Mouse (Mus musculus) spleen, adult 18-20 months (tissue): ENCODE data around the gene Calhm6.

Experiments used
- DNase-seq, 2 experiments: peaks; one replicate each; pipeline ENCODE4 v3.0.0; 2022; ENCODE audit warnings: mixed read lengths in 2 of 2

The Calhm6 gene

DNA sequence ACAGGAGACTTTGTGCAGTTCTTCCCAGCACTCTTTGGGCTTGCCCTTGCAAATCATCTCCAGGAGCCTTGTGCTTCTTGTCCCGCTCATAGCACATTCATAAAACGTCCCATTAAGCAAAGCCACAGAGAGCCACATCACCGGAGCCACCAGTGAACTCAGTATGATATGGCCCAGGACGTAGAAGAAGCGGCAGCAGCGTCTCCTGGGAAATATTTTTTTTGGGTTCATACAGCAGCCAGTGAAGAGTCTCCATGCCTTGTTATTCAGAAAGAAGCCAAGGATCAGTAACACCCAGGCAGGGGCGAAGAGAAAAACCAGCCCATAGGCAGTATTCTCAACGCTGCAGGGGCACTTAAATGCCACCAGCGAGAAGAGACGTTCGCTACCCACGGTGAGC lies 31.8 kb downstream of the Calhm6 start:
- no peak for DNase-seq

DNA sequence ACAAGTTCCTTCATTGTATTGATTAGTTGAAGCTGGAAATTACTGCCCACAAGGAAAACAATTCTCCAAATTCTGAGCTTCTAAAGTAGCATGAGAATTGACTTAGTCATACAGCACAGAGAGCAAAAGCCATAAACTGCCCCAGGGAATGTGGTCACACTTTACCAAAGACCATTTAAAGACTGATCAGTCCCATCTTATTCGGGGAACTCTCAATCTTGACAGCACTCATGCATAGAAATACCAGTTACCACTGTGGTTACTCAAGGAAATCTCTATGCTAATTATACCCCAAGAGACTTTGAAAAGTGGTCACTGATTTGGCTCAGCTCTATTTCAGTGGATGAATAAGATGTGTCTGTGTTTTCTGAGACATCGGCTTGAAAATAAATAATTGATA lies 32.6 kb downstream of the Calhm6 start:
- no peak for DNase-seq

- DNase-seq, result no peak
Observed at GRCm38 (mm10) chr10:34091888-34092287, 35.9 kb downstream of the Calhm6 start.

DNA sequence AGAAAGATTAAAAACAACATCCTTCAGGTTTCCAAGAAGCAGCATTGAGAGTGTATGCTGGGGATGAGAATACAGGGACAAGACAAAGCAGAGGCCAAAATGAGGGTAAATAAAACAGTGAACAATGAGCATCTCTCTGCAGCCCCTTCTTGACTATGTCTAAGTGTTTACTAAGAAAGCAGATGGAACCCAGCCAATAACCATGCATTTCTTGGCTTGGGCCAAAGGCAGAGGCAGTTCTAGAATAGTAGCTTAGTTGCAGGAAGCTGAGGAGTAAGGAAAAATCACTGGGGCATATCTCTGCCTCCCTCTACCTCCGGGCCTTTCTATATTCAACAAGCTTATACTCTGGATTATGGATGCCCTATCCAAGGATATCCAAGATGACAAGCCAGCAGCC lies 37.3 kb downstream of the Calhm6 start:
- DNase-seq, result no peak

DNA sequence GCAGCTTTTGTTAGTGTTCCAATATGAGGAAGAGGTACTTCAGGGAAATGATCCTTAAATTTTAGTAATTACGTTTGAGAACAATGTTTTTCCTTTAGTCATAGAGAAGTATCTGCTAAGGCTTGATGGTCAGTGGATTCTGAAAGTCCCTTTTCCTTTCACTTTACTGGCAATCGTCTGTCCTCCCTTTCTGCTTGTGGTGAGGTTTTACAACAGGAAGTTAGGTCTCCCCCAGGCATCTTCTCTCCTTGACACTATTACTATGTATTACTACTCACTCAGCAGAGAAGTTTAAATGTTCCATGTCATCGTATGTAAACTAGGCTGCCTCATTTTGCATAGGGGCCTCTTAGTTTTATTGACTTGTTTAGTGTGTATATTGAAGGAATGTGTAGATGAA lies 38.3 kb downstream of the Calhm6 start:
- no peak for DNase-seq

- DNase-seq, result no peak
Observed at GRCm38 (mm10) chr10:34088515-34088914, 39.3 kb downstream of the Calhm6 start.

- DNase-seq, result no peak
Observed at GRCm38 (mm10) chr10:34086514-34086913, 41.3 kb downstream of the Calhm6 start.
